Mouse (Mus musculus): ENCODE measurements around the gene Myo6. TPM values are rescaled to one million over a fixed set of nuclear protein-coding genes. Genes with fewer than 3 reads are reported as not detected.

Gene Myo6
- polyA plus RNA-seq, 1 experiment from 2014 or later = 2.7 TPM

- H3K27me3 ChIP-seq = no peaks in the 10 kb centered on the region
- H3K36me3 ChIP-seq (replicated peaks) = no peaks in the 10 kb centered on the region
- no peaks in the 10 kb centered on the region; the same call in 1 of the 2 replicates for H3K4me1 ChIP-seq (replicated peaks)
- no peak overlapping the region for H3K27ac ChIP-seq (replicated peaks)
- no peaks in the 10 kb centered on the region for H3K9me3 ChIP-seq (replicated peaks)
- no peak overlapping the region for H3K4me3 ChIP-seq (replicated peaks)
- no peak for ATAC-seq (ENCODE audit: insufficient read depth)
- no peak overlapping the region for H3K9ac ChIP-seq
- 59% methylated on average over 1 of the region's 1 CpGs for WGBS (ENCODE audit: insufficient replicate concordance)
- no peak overlapping the region for H3K4me2 ChIP-seq
Measured at GRCm38 (mm10) chr9:80340927-80341326, 176.1 kb downstream of the Myo6 start.

DNA sequence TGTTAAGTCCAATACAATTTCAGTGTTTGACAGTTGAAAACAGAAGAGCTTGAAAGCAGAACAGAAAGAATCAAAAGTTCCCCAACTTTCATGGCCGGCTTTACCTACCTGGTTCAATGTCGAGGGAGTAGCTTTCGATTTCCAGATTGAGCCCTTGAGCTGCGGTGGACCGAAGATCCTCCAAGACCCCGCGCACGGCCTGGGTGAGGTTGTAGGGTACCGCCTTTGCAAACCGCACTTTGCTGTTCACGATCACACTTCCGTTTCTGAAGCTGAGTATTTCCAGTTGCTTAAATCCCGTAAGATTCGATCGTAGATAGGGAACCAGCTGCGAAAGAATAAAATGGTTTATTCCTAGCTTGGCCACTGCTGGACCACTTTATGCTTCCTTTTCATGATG is 176.9 kb downstream of the Myo6 start:
- H3K27me3 ChIP-seq = no peaks in the 10 kb centered on the region
- no peak for ATAC-seq (ENCODE audit: insufficient read depth)
- H3K27ac ChIP-seq (replicated peaks) = no peak overlapping the region
- H3K4me1 ChIP-seq (replicated peaks) = no peaks in the 10 kb centered on the region
- H3K9ac ChIP-seq = no peak overlapping the region
- 83% methylated on average over 16 of the region's 16 CpGs for WGBS (ENCODE audit: insufficient replicate concordance)
- H3K4me2 ChIP-seq = no peak overlapping the region
- H3K9me3 ChIP-seq (replicated peaks) = no peaks in the 10 kb centered on the region
- no peaks in the 10 kb centered on the region for H3K36me3 ChIP-seq (replicated peaks)
- no peak overlapping the region for H3K4me3 ChIP-seq (replicated peaks)

DNA sequence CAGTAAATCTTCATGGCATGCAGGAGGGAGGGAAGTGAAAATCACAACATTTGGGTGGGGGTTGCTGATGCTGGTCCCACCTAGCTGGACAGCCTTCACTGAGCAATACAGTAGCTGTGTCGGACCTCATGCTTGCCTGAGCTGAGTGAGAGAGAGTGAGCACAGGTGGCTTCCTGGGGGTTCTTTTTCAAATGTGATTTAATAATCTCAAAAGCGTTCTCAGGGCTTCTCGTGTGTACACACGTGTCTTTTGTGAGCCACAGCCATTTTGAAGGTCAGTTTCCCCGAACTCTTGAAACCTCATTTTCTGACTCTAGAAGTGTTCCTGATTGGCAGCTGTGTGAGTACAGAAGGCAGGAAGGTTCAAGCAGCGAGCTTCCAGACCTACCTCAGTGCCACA is 177.7 kb downstream of the Myo6 start:
- no peak overlapping the region for H3K4me2 ChIP-seq
- H3K9me3 ChIP-seq (replicated peaks) = no peaks in the 10 kb centered on the region
- H3K9ac ChIP-seq = no peak overlapping the region
- H3K36me3 ChIP-seq (replicated peaks) = no peaks in the 10 kb centered on the region
- H3K4me1 ChIP-seq (replicated peaks) = no peaks in the 10 kb centered on the region
- ATAC-seq (ENCODE audit: insufficient read depth) = no peak
- H3K4me3 ChIP-seq (replicated peaks) = no peak overlapping the region
- WGBS (ENCODE audit: insufficient replicate concordance) = 68% methylated on average over 6 of the region's 6 CpGs
- no peaks in the 10 kb centered on the region for H3K27me3 ChIP-seq
- H3K27ac ChIP-seq (replicated peaks) = no peak overlapping the region

DNA sequence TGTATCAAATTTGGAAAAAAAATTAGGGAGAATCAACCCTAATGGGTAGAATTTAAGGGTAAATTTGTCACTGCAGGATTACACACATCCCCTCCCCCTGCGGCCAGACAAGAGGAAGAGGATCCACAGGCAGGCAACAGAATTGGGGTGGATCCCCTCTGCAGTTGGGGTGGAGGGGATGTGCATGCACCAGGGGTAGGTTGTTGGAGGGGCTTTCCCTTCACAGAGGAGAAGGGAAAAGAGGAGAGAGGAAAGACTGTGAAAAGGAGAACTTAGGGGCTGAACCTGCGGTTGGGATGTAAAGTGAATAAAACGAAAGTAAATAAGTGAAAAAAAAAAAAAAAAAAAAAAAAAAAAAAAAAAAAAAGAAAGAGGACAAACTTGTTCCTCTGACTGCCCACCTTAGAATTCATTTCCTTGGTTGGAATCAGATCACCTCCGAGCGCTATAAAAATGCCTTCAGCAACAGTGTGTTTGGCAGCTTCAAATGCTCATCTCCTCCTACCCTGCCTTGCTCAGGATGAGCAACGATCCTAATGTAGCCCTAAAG is 179.7 kb downstream of the Myo6 start:
- Histone ChIP-seq H3K9me3 (replicated peaks) (no peaks in the 10 kb centered on the region), H3K9ac (no peak overlapping the region), H3K27ac (replicated peaks) (no peak overlapping the region), H3K27me3 (no peaks in the 10 kb centered on the region), H3K4me2 (no peak overlapping the region), H3K4me3 (replicated peaks) (no peak overlapping the region), H3K4me1 (replicated peaks) (no peaks in the 10 kb centered on the region), H3K36me3 (replicated peaks) (no peaks in the 10 kb centered on the region)
- ATAC-seq (ENCODE audit: insufficient read depth) = no peak
- 62% methylated on average over 6 of the region's 6 CpGs for WGBS (ENCODE audit: insufficient replicate concordance)

DNA sequence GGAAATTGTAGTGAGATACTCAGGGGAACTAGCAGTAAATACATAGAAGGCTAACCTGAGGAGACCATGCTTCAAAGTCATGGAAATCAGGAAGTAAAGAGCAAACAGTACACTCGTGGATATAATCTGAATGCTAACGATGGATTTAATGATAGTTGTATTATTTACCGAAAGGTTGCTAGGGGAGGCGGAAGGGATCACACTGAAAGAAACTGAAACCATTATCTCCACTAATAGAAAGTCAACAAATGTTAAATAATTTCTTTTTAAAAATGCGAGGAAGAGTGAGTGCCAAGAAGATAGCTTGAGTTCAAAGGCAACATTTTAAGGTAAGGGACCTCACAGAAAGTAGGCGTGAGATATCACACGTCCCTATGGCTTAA is 186.5 kb downstream of the Myo6 start:
- H3K9ac ChIP-seq = no peak overlapping the region
- H3K27me3 ChIP-seq = no peaks in the 10 kb centered on the region
- H3K27ac ChIP-seq (replicated peaks) = no peak overlapping the region
- H3K36me3 ChIP-seq (replicated peaks) = no peaks in the 10 kb centered on the region
- H3K4me3 ChIP-seq (replicated peaks) = no peak overlapping the region
- no peak overlapping the region for H3K4me2 ChIP-seq
- no peak for ATAC-seq (ENCODE audit: insufficient read depth)
- no peaks in the 10 kb centered on the region for H3K4me1 ChIP-seq (replicated peaks)
- H3K9me3 ChIP-seq (replicated peaks) = no peaks in the 10 kb centered on the region
- WGBS (ENCODE audit: insufficient replicate concordance) = 58% methylated on average over 7 of the region's 7 CpGs

GRCm38 (mm10) chr9:80351678-80352331 is 187.0 kb downstream of the Myo6 start:
- no peak overlapping the region for H3K4me3 ChIP-seq (replicated peaks)
- H3K9me3 ChIP-seq (replicated peaks) = no peaks in the 10 kb centered on the region
- H3K4me1 ChIP-seq (replicated peaks) = no peaks in the 10 kb centered on the region

GRCm38 (mm10) chr9:80360063-80360462 is 195.2 kb downstream of the Myo6 start:
- Histone ChIP-seq H3K27ac (replicated peaks) (no peak overlapping the region), H3K27me3 (no peaks in the 10 kb centered on the region)
- no peak for ATAC-seq (ENCODE audit: insufficient read depth)

More at GRCm38 (mm10) chr9:80351678-80352331, 187.0 kb downstream of the Myo6 start:
- Histone ChIP-seq H3K27ac (replicated peaks) (no peak overlapping the region), H3K9ac (no peak overlapping the region), H3K36me3 (replicated peaks) (no peaks in the 10 kb centered on the region), H3K4me2 (peak overlapping the region; percentile 14; the same call in 1 of the 2 replicates), H3K27me3 (no peaks in the 10 kb centered on the region)
- 50% methylated on average over 20 of the region's 20 CpGs for WGBS (ENCODE audit: insufficient replicate concordance)
- ATAC-seq (ENCODE audit: insufficient read depth) = no peak

More at GRCm38 (mm10) chr9:80360063-80360462, 195.2 kb downstream of the Myo6 start:
- Histone ChIP-seq H3K9me3 (replicated peaks) (no peaks in the 10 kb centered on the region), H3K4me2 (no peak overlapping the region), H3K9ac (no peak overlapping the region), H3K36me3 (replicated peaks) (no peaks in the 10 kb centered on the region), H3K4me3 (replicated peaks) (no peak overlapping the region), H3K4me1 (replicated peaks) (no peaks in the 10 kb centered on the region)

Other genes with a start within 250 kb of the Myo6 start
- 0.67 and 0.90 TPM in 2 replicates for gene Filip1, start 152.2 kb upstream of the Myo6 start, polyA plus RNA-seq (2015; fragmentation: Nextera tagmentation; extraction: Ambion mirVana)
- gene Senp6, start 98.1 kb upstream of the Myo6 start, polyA plus RNA-seq (2015; fragmentation: Nextera tagmentation; extraction: Ambion mirVana) = 13.0 TPM in 2 replicates